Mouse (Mus musculus) T-helper 2 cell (primary cell): Measurements from ENCODE around the gene Plekhg6.

Source experiments
- in situ Hi-C: fragments of 300-600 bp; cut with MboI, MseI; formaldehyde crosslinking; loops from one replicate; pipeline ENCODE4 v1.15.1; 2025; ENCODE audit warnings: high pct_unique_total_duplicates

Gene Plekhg6

DNA sequence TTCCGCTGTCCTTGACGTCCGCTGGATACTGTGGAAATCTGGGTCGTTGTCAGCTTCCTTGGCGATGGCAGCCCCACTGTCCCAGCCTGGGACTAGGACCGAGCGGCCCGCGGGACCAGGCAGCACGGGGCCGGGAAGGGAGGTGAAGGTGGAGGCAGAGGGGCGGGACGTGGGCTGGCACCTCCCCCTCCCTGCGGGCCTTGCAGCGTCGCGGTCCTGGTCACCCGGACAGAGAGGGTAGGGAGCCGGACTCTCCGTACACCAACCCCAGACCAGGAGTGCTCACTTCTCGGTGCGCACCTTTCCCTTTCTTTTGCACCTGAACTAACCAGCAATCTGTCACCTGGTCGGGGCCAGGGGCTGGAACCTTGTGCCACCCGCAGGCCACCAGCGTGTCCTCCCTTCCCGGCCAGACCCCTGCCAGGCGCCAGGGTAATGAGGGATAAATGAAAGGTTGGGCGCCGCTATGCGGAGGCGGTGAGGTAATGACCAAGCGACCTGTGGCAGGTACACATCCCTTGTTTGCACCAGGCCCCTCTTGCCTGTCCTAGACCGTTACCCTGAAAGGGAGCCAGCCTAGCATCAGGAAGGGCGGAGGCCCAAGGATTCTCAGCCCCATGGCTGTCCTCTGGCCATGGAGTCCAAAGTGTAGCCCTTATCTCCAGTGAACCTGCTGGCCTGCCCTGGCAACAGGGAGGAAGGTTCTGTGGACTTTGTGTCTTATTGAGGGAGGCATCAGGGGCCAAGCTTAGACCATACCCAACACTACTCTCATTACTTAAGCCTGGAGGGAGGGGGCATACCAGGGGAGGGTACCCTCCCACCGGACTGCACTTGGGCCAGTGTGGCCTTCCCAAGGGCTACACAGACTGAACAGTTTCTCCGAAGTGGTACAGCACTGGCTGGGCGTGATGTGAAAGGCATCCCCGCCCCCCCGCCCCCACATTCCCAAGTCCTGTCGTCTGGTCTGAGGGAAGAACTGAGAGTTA lies at the start of gene Plekhg6:
Gene Plekhg6, minus strand, starts transcription at position 422 of the 989 bp plus-strand sequence.
- in situ Hi-C loops = no loop called here

DNA sequence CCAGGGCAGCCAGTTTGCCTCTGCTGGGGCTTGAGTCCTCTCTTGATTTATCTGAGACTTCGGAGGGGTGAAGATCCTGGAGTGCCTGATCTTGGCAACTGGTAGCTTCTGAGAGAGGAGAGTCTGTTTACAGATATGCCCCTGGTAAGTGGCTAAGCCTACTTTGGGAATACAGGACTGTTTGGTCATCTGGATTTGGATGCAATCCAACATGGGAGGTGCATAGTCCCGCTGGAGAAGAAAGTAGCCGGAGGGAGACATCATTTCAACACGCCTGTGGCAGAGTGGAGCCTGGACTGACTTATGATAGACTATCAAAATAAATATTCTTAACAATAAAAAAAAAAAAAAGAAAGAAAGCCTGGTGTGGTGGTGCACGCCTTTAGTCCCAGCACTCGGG lies 49.1 kb upstream of the Plekhg6 start:
- in situ Hi-C loops = no loop called here

GRCm38 (mm10) chr6:125426383-125427360 lies 46.1 kb upstream of the Plekhg6 start:
- in situ Hi-C loops = no loop called here

GRCm38 (mm10) chr6:125425205-125426090 lies 44.9 kb upstream of the Plekhg6 start:
- in situ Hi-C loops = no loop called here

DNA sequence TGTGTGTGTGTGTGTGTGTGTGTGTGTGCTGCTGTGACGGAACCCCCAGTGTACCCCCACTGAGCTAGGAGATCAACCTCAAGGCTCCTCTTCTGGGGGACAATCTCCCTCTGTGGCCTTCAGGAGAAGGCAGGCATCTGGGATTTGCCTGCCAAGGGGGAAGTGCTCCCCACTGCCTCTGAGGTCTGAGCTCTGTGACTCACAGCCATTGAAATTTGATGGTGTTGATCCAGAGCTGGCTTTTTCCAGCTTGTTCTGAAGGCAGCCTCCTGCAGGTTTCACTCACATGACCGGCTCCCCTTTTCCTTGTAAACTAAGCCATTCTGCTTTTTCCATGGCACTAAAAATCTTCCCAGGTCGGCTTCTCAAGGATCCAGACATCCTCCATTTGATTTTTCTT lies 43.6 kb upstream of the Plekhg6 start:
- in situ Hi-C loops = loop anchor here (5.0 to 25.0 kb wide), 3 partner anchors 73 to 1113 kb away; partner anchors contain the start of gene Kcna5

DNA sequence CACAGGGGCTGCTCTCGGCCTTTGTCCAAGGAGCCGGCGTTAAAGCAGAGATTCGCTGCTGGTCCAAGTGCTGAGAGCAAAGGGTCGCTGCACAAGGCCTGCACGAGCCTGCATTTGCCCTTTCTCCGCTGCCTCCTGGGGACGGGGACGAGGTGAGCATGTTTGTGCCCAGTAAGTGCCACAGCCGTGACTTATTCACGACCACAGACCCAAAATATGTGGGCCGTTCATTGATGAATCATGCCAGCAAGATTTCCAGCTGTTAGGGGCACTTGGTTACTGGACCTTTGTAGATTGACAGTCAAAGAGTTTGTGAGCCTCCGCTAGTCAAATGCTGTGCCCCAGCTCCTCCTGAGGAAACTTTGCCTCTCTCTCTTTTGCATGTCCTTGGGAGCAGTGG lies 42.9 kb upstream of the Plekhg6 start:
- in situ Hi-C loops = loop anchor here (5.0 to 25.0 kb wide), 3 partner anchors 74 to 1114 kb away; partner anchors contain the start of gene Kcna5

GRCm38 (mm10) chr6:125423099-125423498 lies 42.5 kb upstream of the Plekhg6 start:
- in situ Hi-C loops = loop anchor here (5.0 to 25.0 kb wide), 3 partner anchors 74 to 1114 kb away; partner anchors contain the start of gene Kcna5

DNA sequence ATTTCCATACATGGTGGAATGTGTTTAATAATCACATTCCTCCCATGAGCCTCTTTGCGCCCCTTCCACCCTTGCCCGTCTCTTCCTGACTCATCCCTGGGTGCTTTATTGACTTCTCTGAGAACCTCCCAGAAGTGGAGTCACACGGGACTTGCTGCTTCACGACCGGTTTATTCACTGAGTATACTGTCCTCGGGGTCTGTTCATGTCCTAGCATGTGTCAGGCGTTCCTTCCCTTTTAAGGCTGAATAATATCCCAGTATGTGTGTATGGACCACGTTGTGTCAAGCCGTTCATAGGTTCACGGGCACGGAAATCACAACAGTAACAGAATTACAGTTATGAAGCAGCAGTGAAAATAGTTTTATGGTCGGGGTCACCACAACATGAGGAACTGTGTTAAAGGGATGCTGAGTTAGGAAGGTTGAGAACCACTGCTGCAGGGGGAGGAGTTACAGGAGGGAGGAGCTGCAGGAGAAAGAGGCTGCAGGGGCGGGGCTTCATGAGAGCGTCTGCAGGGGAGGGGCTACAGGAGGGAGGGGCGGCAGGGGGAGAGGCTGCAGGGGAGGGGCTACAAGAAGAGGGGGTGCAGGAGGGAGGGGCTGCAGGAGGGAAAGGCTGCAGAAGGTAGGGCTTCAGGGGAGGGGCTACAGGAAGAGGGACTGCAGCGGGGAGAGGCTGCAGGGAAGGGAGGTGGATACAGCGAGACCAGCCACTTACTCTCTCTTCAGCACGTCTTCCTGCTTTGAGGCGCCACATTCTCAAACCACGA lies 41.6 kb upstream of the Plekhg6 start:
- in situ Hi-C loops = loop anchor here (5.0 to 25.0 kb wide), 3 partner anchors 75 to 1115 kb away; partner anchors contain the start of gene Kcna5

- in situ Hi-C loops = loop anchor here (5.0 to 25.0 kb wide), 3 partner anchors 77 to 1117 kb away; partner anchors contain the start of gene Kcna5
These were observed 40.0 kb upstream of the Plekhg6 start for GRCm38 (mm10) chr6:125420458-125421063.

- in situ Hi-C loops = loop anchor here (25.0 kb wide), 1 partner anchor 1119 kb away; the partner anchor contains the start of gene Kcna5
These were observed 38.2 kb upstream of the Plekhg6 start for GRCm38 (mm10) chr6:125418744-125419143.

DNA sequence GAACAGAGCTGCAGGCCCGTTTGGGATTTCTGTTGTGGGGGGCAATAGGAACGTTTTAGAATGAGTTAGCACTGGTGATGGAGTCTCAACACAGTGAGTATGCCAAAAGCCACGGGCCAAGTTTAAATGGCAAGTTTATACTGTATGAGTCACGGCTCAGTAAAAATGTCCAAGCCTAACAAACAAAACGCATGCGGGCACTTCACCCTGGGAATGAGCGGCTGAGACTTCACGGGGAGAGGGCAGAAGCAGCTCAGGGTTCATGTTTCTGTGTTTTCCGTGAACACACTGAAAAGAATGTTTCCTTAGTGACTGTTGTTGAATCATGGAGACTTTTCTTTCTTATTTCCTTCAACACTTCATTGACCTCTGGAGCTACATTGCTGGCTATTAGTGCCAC lies 32.7 kb upstream of the Plekhg6 start:
- in situ Hi-C loops = loop anchor here (25.0 kb wide), 1 partner anchor 1124 kb away; the partner anchor contains the start of gene Kcna5

GRCm38 (mm10) chr6:125411661-125412060 lies 31.1 kb upstream of the Plekhg6 start:
- in situ Hi-C loops = loop anchor here (25.0 kb wide), 1 partner anchor 1126 kb away; the partner anchor contains the start of gene Kcna5

- in situ Hi-C loops = loop anchor here (25.0 kb wide), 1 partner anchor 1126 kb away; the partner anchor contains the start of gene Kcna5
These were observed 30.5 kb upstream of the Plekhg6 start for GRCm38 (mm10) chr6:125410995-125411547.

DNA sequence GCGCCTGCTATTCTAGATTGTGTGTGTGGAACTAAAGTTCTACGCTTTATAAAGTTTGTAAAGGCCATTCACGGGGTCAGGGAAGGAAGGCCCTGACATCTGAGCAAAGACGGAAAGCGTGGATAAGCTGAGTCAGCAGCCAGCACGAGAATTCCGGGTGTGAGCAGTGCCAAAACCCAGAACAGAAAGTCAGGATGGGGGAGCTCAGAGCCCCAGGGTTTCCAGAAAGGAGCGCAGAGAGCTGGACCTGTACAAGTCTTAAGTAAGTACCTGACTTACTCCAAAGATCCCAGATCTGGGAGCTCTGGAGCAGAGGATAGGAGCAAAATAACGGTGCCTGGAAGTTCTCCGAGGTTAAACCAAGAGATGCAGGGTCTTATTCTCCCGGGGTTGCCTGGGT lies 30.0 kb upstream of the Plekhg6 start:
- in situ Hi-C loops = loop anchor here (25.0 kb wide), 1 partner anchor 1127 kb away; the partner anchor contains the start of gene Kcna5

- in situ Hi-C loops = loop anchor here (25.0 kb wide), 1 partner anchor 1130 kb away; the partner anchor contains the start of gene Kcna5
These were observed 27.1 kb upstream of the Plekhg6 start for GRCm38 (mm10) chr6:125407657-125408056.

- in situ Hi-C loops = loop anchor here (25.0 kb wide), 1 partner anchor 1130 kb away; the partner anchor contains the start of gene Kcna5
These were observed 26.6 kb upstream of the Plekhg6 start for GRCm38 (mm10) chr6:125407224-125407623.

DNA sequence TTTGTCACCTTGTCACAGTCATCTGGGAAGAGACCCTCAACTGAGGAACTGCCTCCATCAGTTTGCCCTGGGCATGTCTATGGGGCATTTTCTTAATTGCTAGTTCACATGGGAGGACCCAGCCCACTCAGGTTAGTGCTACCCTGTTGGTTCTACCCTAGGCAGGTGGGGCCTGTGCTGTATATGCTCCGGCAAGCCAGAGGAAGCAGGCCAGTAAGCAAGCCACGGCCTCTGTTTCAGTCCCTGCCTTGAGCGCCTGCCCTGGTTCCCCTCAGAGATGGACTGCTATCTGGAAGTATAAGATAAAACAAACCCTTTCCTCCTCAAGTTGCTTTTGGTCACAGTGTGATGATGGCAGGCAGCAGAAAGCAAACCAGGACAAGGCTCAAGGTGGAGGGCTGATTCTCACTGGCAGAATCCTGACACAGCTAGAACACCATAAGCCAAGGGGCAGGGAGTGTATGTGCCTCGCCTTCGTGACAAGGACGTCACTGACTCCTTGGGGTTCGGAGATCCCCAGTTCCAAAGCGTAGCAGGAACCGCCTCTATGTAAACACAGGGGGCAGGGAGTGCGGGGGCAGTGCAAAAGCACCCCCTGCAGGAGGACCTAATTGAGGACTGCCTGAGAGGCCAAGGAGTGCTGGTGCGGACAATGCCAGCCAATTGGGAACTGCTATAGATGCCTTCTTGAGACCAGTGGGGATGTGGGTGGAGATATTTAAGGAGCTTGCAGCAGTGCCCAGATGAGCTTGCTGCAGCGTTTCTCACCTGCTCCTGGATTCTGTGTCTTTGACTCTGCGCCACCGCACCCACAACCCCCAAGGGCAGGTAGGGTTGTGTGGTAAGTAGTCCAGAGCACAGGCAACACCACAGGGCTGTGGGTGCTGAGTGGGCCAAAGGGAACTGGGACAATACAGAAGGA lies 25.1 kb upstream of the Plekhg6 start:
- in situ Hi-C loops = loop anchor here (25.0 kb wide), 1 partner anchor 1132 kb away; the partner anchor contains the start of gene Kcna5
